Mouse (Mus musculus) testis, adult 2 months (tissue): ENCODE data around the gene Myo1e.

ENCODE experiments used
- CTCF ChIP-seq: fragments of 200-500 bp; IDR thresholded peaks from 2 replicates; pipeline ENCODE4 v1.5.1; 2012; ENCODE audit warnings: low read depth, mild to moderate bottlenecking, inconsistent platforms, low read length, moderate library complexity; ENCODE audit not compliant: control insufficient read depth, insufficient read depth, insufficient replicate concordance
- POLR2A ChIP-seq: fragments of 200-500 bp; IDR thresholded peaks from 2 replicates; pipeline ENCODE4 v1.6.1; 2012; ENCODE audit warnings: low read depth, mild to moderate bottlenecking, inconsistent platforms, low read length, moderate library complexity; ENCODE audit not compliant: control insufficient read depth

DNA sequence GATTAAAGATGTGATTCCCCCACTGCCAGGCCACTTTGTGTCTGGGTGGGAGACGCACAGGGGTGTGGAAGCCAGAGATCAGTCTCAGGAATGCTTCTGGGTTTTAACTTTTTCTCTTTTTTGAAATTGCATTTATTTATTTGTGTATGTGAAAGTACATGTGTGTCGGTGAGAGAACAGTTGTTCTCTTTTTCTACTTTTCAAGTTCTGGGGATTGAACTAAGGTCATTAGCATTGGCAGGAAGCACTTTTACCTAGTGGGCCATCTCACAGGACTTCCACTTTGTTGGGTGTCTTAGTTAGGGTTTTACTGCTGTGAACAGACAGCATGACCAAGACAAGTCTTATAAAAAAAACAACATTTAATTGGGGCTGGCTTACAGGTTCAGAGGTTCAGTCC is 59.0 kb downstream of the Myo1e start:
- TF ChIP-seq CTCF (no peak), POLR2A (no peak)
